Mouse (Mus musculus) E14TG2a.4 (cell line): ENCODE data around the gene Acsm1.

ENCODE experiments used
- CTCF ChIP-seq: conservative IDR thresholded peaks from 2 replicates; pipeline ENCODE4 v1.5.1; 2014; ENCODE audit warnings: low read length
- NANOG ChIP-seq: IDR thresholded peaks from 2 replicates; pipeline ENCODE4 v1.6.1; 2014; ENCODE audit warnings: borderline replicate concordance, low read length, mixed read lengths

GRCm38 (mm10) chr7:119670395-119670794 is 63.6 kb downstream of the Acsm1 start:
- no peak for TF ChIP-seq CTCF
- no peak for TF ChIP-seq NANOG
